Mouse (Mus musculus) ovary, postnatal 10 days (tissue): Measurements from ENCODE around the gene Zfp618.
A peak's percentile ranks its signal among the peaks of the same experiment; 100 is the strongest.

Experiments used
- DNase-seq: peaks from one replicate; pipeline ENCODE4 v3.0.0; 2022; ENCODE audit warnings: low spot score

Zfp618 gene

DNA sequence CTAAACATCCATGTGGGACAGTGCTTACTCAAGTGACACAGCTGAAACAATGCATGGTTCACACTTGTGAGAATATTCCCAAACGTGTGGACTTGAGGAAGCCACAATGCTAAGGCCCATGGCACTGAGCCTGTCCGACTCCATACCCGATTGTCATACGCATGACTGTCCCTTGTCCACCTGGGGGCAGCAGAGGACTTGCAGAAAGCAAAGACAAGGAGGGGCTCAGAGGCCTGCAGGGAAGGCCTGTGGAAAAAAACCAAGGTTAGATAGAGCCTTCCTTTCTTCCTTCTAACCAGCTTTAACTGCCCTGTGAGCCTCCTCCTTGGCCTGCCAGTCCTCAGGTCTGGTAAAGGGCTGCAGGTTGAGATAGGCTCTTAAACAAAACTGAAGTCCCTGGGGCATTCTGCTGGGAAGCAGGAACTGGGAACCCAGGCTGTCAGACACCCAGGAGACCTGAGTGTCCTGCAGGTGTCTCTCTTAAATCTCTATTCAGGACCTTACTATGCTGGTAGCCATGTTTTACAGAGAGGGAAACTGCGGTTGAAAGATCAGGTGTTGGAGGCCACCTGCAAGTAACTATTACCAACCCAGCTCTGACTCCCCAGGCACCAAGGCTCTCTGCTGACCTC, 193.7 kb downstream of the Zfp618 start:
- DNase-seq = peak; percentile 65

DNA sequence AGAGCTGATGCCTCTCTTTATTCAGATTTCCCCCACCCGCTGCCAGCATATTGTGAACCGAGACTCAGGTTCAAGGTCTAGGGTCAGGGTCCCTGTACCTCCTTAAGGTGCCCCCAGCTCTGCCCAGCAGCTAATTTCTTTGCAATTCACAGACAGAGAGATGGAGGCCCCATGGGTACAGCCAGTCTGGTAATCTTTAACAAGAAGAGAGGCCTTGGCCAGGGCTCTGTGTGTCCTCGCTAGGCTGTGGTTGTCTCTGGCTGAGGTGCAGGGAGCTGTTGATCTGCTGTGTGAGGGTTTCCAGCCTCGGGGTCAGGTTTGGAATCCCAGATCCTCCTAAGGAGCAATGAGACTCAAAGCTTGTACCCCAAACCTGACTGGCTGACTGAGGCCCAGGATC, 200.3 kb downstream of the Zfp618 start:
- DNase-seq = no peak

GRCm38 (mm10) chr4:63166323-63166722, 200.9 kb downstream of the Zfp618 start:
- no peak for DNase-seq

DNA sequence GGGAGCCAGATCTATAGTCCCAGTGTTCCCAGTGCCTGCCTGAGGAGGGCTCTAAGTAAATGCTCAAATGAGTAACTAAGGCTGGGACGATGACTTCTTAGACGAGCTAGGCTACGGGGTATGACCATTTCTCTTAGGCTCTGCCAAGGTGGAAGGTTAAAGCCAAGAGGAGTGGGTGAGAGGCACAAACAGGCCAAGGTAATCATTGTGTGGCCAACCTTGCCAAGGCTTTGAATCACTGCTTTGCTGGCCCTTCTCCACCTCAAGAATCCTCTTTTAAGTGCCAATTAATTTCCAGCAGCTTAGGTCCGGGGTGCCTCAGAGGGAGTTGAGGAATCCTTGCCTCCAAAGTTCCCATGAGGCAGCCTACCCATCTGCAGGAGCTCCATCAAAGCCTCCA, 204.7 kb downstream of the Zfp618 start:
- no peak for DNase-seq

GRCm38 (mm10) chr4:63171122-63171521, 205.7 kb downstream of the Zfp618 start:
- DNase-seq = no peak

DNA sequence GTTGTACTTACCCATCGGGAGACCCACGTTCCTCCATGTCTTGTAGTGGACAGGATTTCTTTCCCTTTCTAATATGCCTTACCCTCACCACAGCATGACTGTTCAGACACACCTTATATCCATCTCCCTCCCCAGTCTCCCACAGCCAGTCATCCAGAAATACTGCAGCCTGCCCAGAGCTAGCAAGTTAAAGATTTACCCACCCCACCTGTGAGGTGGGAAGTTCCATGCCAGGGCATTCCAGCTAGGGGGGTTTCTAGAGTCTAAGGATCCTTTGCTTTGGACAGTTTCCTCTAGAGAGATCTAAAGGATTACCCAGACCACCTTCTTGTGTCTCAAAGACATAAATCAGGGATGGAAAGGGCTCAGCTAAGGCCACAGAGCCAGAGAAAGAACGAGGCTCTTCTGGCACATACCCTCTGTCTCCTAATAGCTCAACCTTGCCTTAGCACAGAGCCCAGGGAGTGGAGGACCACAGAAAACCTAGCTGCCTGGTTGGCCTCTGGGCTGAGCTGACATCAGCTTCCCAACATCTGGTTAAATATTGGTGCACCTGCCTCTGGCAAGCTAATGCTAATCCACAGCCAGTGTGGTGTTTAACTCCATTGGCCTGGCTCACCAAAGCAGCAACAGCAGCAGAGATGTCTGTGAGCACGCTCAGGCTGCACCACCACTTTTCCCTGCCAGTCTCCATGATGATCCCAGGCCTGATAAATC, 206.8 kb downstream of the Zfp618 start, which contains the start of gene Kif12:
Gene Kif12 (minus strand): TSS at position 163 of the 717 bp plus-strand sequence.
- no peak for DNase-seq

DNA sequence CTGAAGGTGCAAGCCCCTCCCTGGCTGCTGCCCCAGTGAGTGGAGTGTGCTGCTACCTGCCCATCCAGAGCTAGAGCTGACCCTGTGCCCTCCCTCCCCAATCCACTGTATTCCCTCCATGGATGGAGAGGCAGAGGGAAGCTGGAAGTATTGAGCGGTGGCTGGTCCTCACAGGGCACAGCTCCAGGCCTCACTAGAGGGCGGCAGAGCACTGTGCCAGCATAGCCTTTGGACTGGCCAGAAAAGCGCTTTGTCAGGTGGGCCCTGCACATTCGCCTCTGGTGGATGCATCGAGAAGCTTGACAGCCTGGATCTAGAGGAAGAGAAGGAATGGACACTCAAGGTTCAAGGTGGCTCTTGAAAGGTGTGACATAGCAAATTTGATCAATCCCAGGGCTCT, 216.2 kb downstream of the Zfp618 start:
- no peak for DNase-seq

DNA sequence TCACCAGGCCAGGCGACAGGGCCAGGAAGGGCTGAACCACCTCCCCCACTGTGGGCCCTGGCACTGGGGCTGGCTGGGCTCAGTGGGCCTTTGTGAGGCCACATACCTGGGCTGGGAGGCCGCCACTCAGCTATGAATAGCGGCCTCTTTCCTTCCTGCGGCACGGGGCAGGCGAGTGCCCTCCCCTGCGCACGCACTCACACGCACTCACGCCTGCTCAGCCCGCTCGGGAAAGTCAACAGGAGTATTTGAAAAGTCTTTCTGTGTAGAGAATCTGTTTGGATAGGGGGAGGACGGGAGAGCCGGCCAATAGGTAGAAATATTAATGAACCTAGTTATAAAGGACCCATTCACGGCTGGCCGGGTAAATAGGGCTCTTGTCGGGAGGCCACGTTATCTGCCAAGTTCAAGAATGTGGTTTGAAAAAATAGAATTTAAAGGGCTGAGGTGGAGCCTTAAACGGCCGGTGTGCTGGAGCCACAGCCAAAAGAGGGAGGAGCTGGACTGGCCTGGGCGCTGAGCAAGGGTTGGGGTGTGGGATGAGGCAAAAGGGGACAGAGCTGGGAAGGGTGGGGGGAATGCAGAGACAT, 221.0 kb downstream of the Zfp618 start:
- no peak for DNase-seq
